Mouse (Mus musculus): ENCODE measurements around the gene Ppp4r2.
"Not testable (repeated sequence)": the region's sequence is repeated elsewhere in the genome, so short reads cannot be mapped to it uniquely, and the experiment has no call there.

Gene Ppp4r2

GRCm38 (mm10) chr6:100831188-100831587, 2.2 kb upstream of the Ppp4r2 start:
- DNase-seq (ENCODE audit: low spot score): no peak

- no peak for DNase-seq (ENCODE audit: low spot score)
These were observed 1.7 kb upstream of the Ppp4r2 start for GRCm38 (mm10) chr6:100831751-100832150.

- DNase-seq (ENCODE audit: low spot score): peak; percentile 38
These were observed 524 bp downstream of the Ppp4r2 start for GRCm38 (mm10) chr6:100833811-100834481.

- DNase-seq (ENCODE audit: low spot score): no peak
These were observed 1.2 kb downstream of the Ppp4r2 start for GRCm38 (mm10) chr6:100834489-100835160.

GRCm38 (mm10) chr6:100845058-100845457, 11.6 kb downstream of the Ppp4r2 start:
- DNase-seq (ENCODE audit: low spot score): no peak

- no peak for DNase-seq (ENCODE audit: low spot score)
These were observed 13.8 kb downstream of the Ppp4r2 start for GRCm38 (mm10) chr6:100847264-100847663.

- no peak for DNase-seq (ENCODE audit: low spot score)
These were observed 15.4 kb downstream of the Ppp4r2 start for GRCm38 (mm10) chr6:100848682-100849375.

GRCm38 (mm10) chr6:100850671-100851081, 17.3 kb downstream of the Ppp4r2 start:
- no peak for DNase-seq (ENCODE audit: low spot score)

GRCm38 (mm10) chr6:100851083-100851482, 17.7 kb downstream of the Ppp4r2 start:
- no peak for DNase-seq (ENCODE audit: low spot score)

- no peak for DNase-seq (ENCODE audit: low spot score)
These were observed 31.9 kb downstream of the Ppp4r2 start for GRCm38 (mm10) chr6:100865321-100865720.

- DNase-seq (ENCODE audit: low spot score): not testable (repeated sequence)
These were observed 32.4 kb downstream of the Ppp4r2 start for GRCm38 (mm10) chr6:100865788-100866187.

GRCm38 (mm10) chr6:100866246-100866645, 32.8 kb downstream of the Ppp4r2 start:
- not testable (repeated sequence) for DNase-seq (ENCODE audit: low spot score)

- DNase-seq (ENCODE audit: low spot score): no peak
These were observed 35.4 kb downstream of the Ppp4r2 start for GRCm38 (mm10) chr6:100868863-100869262.

- no peak for DNase-seq (ENCODE audit: low spot score)
These were observed 36.5 kb downstream of the Ppp4r2 start for GRCm38 (mm10) chr6:100869909-100870308.

- no peak for DNase-seq (ENCODE audit: low spot score)
These were observed 39.8 kb downstream of the Ppp4r2 start for GRCm38 (mm10) chr6:100873191-100873590.

- DNase-seq (ENCODE audit: low spot score): peak; percentile 11
These were observed 42.6 kb downstream of the Ppp4r2 start for GRCm38 (mm10) chr6:100875862-100876623.

- DNase-seq (ENCODE audit: low spot score): no peak
These were observed 43.2 kb downstream of the Ppp4r2 start for GRCm38 (mm10) chr6:100876624-100877017.

GRCm38 (mm10) chr6:100878546-100878945, 45.1 kb downstream of the Ppp4r2 start:
- DNase-seq (ENCODE audit: low spot score): no peak

- no peak for DNase-seq (ENCODE audit: low spot score)
These were observed 46.2 kb downstream of the Ppp4r2 start for GRCm38 (mm10) chr6:100879607-100880006.

- DNase-seq (ENCODE audit: low spot score): no peak
These were observed 48.2 kb downstream of the Ppp4r2 start for GRCm38 (mm10) chr6:100881657-100882056.

- peak; percentile 23 for DNase-seq (ENCODE audit: low spot score)
These were observed 49.2 kb downstream of the Ppp4r2 start for GRCm38 (mm10) chr6:100882381-100883213.

Measured in spleen, adult 12 weeks (tissue).